Mouse (Mus musculus) erythroblast, embryonic 14.5 days (primary cell): ENCODE results near the gene Bco2.

Source experiments
- GATA1 ChIP-seq: IDR thresholded peaks from 2 replicates; pipeline ENCODE4 v1.6.1; 2012; ENCODE audit warnings: low read length, inconsistent platforms, mixed read lengths
- TAL1 ChIP-seq: IDR thresholded peaks from 3 replicates; pipeline ENCODE4 v1.6.1; 2012; ENCODE audit warnings: low read length, inconsistent platforms, mixed read lengths

DNA sequence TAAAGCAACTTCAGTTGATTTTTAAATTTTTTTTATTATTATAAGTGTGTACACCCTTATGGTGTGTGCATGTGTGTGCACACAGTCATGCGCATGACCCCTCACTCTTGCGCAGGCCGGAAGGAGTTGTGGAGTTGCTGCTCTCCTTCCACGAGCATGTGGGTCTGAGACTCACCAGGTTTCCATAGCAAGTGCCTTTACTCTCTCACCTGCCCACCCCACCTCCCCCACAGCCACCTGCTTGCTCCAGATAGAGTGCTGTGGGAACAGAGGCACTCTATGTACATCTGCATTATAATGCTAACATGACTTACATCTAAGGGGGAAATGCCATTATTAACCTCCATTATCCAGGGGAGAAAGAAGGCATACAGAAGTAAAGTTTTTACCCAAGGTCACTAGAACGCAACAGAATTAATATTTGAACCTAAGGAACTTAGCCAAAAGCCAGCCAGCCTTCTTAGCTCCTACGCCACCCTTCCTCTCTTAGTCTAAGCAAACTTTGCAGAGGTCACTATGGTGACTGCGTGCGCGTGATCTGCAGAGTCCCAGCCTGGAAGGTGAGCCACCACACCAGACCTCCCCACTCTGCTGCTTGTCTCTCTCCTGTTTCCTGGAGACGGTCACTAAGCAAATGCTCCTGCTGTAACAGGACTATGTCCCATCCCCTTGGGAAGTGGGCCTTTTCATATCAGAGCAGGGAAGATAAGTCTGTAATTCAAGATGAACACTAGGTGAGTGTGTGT lies 59.4 kb downstream of the Bco2 start:
- TF ChIP-seq GATA1 = no peak
- no peak for TF ChIP-seq TAL1
